Mouse (Mus musculus): ENCODE results near the gene C130050O18Rik. TPM values are rescaled to one million over a fixed set of nuclear protein-coding genes. Genes with fewer than 3 reads are reported as not detected.

The C130050O18Rik gene
- polyA plus RNA-seq, 1 experiment from 2014 or later, result 1.5 TPM

DNA sequence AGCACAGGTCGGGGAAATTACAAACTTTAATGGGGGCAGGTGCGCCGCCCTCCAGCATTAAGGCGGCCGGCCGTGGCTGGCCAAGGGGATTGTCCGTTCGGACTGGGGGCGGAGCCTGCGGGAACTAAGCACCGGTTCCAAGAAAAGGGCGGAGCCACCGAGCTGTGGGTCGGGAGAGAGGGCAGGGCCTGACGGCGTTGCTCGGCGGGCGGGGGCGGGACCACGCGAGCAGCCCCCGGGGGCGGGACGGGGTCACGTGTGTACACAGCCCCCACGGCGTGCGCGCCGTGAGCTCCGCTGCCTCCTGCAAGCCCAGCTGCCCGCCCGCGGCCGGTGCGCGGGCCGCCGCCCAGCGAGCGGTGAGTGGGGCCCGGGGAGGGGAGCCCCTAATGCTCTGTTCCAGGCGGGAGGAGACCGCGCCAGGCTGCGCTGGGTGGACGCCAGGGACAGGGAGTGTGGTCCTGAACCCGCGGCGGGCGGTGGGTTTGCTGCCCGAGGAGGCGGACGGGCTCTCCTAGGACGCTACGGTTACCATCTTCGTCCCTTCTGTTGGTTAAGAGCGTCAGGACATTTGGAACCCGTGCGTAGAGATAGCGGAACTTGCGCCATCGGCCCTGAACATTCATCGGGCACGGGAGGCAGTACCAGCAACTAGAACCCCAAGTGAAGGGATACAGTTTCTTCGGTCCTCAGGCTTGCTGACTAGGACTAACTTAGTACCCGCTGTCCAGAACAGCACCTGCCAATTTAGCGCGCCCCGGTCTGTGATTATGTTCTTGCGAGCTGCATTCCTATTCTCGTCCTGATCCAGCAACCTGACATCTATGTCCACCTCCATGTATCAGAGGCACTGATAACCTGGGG is 24.5 kb upstream of the C130050O18Rik start:
- peak overlapping the region; percentile 68 for H3K4me3 ChIP-seq (replicated peaks)
- WGBS, result 1% methylated on average over 72 of the region's 73 CpGs
- H3K27ac ChIP-seq, result peak overlapping the region; percentile 81

DNA sequence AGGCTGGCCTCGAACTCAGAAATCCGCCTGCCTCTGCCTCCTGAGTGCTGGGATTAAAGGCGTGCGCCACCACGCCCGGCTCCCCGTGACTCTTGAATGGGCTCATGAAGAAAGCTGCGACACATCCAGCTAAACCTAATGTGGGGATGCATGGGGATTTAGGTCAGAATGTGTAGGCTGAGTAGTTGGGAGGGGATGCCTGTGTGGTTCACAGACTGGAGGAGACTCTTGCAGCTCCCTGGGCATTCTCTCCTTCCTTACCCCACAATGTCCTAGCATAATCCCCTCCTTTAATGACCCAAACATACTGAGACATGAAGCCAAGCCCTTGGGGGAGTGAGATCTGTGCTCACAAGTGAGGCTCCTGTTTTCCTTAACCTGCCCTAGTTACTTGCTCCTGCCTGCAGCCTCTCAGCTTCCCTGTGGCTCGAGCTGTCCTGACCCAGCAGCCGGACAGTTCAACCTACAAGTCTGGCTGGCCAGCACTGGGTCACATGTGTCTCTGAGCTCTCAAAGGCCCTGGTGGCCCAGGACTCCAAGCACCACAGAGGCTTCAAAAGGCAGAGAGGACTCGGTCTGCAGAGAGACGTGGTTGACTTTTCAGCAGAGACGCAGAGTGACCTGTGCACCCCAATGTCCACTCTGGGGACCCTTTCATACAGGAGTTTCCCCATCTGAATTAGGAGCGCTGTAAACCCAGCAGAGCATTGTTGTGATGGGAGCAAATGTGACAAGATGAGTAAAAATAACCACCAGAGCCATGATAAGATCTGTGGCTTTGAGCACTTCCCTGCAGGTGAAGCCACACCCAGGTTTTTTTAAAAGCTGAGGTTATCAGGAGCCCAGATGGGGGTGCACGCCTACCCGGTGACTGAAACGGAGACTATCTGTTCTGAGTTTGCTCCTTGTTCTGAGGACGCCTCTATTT is 23.2 kb upstream of the C130050O18Rik start:
- no peak overlapping the region for H3K4me3 ChIP-seq (replicated peaks)
- H3K4me1 ChIP-seq (replicated peaks), result peaks cover 52% of the 10 kb centered on the region
- no peaks in the 10 kb centered on the region for H3K36me3 ChIP-seq
- no peak for ATAC-seq (ENCODE audit: insufficient number of reproducible peaks, insufficient read depth, low FRiP score, low TSS enrichment, low read depth)
- no peaks in the 10 kb centered on the region; the same call in 1 of the 2 replicates for H3K27me3 ChIP-seq
- 87% methylated on average over 18 of the region's 18 CpGs for WGBS
- no peaks in the 10 kb centered on the region for H3K9me3 ChIP-seq
- 0 out of 2 replicates have a peak overlapping the region, but pooled peaks have one; percentile 13 for H3K27ac ChIP-seq
- H3K4me2 ChIP-seq, result peak overlapping the region; percentile 17
- H3K9ac ChIP-seq (replicated peaks), result no peak overlapping the region

More for the DNA sequence above, 24.5 kb upstream of the C130050O18Rik start:
- H3K4me1 ChIP-seq (replicated peaks), result peaks cover 48% of the 10 kb centered on the region
- H3K36me3 ChIP-seq, result no peaks in the 10 kb centered on the region
- peak overlapping the region; percentile 74 for H3K9ac ChIP-seq (replicated peaks)
- no peaks in the 10 kb centered on the region; the same call in 1 of the 2 replicates for H3K27me3 ChIP-seq
- H3K4me2 ChIP-seq, result peak overlapping the region; percentile 92
- no peaks in the 10 kb centered on the region for H3K9me3 ChIP-seq
- peak; percentile 70 for ATAC-seq (ENCODE audit: insufficient number of reproducible peaks, insufficient read depth, low FRiP score, low TSS enrichment, low read depth)

GRCm38 (mm10) chr5:139382760-139383159 is 22.3 kb upstream of the C130050O18Rik start:
- Histone ChIP-seq H3K4me3 (replicated peaks) (no peak overlapping the region), H3K27me3 (no peaks in the 10 kb centered on the region; the same call in 1 of the 2 replicates), H3K4me2 (no peak overlapping the region), H3K9me3 (no peaks in the 10 kb centered on the region), H3K27ac (peak overlapping the region; percentile 19; the same call in 1 of the 2 replicates), H3K9ac (replicated peaks) (no peak overlapping the region; the same call in 1 of the 2 replicates), H3K36me3 (no peaks in the 10 kb centered on the region), H3K4me1 (replicated peaks) (peaks cover 53% of the 10 kb centered on the region)
- ATAC-seq (ENCODE audit: insufficient number of reproducible peaks, insufficient read depth, low FRiP score, low TSS enrichment, low read depth), result no peak
- WGBS, result 81% methylated on average over 8 of the region's 8 CpGs

DNA sequence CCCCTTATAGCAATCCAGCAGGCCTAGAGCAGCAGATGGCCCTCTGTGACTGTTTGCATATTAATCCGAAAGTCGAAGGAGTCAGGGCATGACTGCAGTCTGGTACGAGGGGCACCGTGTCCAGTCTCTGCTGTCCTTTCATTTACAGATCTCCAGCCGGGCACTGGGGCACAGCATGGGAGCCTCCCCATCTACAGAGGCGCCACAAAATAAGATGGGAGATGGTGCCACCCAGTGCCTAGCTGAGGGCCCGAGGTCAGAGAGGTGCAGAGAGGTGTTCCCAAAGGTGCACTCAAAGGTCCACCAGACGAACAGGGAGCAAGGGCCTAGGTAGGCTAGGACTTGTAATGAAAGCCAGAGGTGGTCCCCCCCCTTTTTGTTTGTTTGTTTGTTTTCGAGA is 21.8 kb upstream of the C130050O18Rik start:
- Histone ChIP-seq H3K4me3 (replicated peaks) (no peak overlapping the region), H3K27me3 (no peaks in the 10 kb centered on the region; the same call in 1 of the 2 replicates), H3K4me1 (replicated peaks) (peaks cover 53% of the 10 kb centered on the region), H3K9ac (replicated peaks) (no peak overlapping the region), H3K9me3 (no peaks in the 10 kb centered on the region), H3K36me3 (no peaks in the 10 kb centered on the region), H3K27ac (no peak overlapping the region), H3K4me2 (no peak overlapping the region)
- ATAC-seq (ENCODE audit: insufficient number of reproducible peaks, insufficient read depth, low FRiP score, low TSS enrichment, low read depth), result no peak
- WGBS, result 84% methylated on average over 9 of the region's 9 CpGs

- Histone ChIP-seq H3K4me3 (replicated peaks) (no peak overlapping the region), H3K9me3 (no peaks in the 10 kb centered on the region), H3K27ac (no peak overlapping the region), H3K9ac (replicated peaks) (0 out of 2 replicates have a peak overlapping the region, but pooled peaks have one; percentile 4), H3K27me3 (no peaks in the 10 kb centered on the region; the same call in 1 of the 2 replicates), H3K4me2 (no peak overlapping the region), H3K4me1 (replicated peaks) (peaks cover 57% of the 10 kb centered on the region), H3K36me3 (no peaks in the 10 kb centered on the region)
- 75% methylated on average over 10 of the region's 10 CpGs for WGBS
- ATAC-seq (ENCODE audit: insufficient number of reproducible peaks, insufficient read depth, low FRiP score, low TSS enrichment, low read depth), result no peak
Measured at GRCm38 (mm10) chr5:139384531-139384930, 20.5 kb upstream of the C130050O18Rik start.

DNA sequence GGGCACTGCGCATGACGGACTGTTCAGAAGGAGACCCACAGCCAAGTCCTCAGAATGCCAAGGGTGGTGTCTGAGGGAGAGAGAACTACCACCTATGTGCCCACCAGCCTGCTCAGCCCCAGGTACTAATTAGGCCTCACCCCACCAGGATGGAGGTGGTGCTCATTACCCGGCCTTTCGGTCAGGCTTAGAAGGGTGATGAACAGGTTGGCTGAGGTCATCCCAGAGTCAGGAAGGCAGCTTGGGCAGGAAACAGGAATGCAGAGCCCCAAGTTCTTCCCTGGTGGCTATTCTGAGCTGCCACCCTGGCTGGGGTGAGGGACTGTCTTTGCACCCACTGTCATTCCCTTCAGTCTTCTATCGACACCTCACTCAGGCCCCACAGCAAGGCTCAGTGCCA is 19.0 kb upstream of the C130050O18Rik start:
- no peaks in the 10 kb centered on the region for H3K9me3 ChIP-seq
- ATAC-seq (ENCODE audit: insufficient number of reproducible peaks, insufficient read depth, low FRiP score, low TSS enrichment, low read depth), result no peak
- H3K9ac ChIP-seq (replicated peaks), result no peak overlapping the region
- H3K4me3 ChIP-seq (replicated peaks), result no peak overlapping the region
- H3K4me1 ChIP-seq (replicated peaks), result peaks cover 58% of the 10 kb centered on the region
- no peaks in the 10 kb centered on the region; the same call in 1 of the 2 replicates for H3K27me3 ChIP-seq
- no peak overlapping the region for H3K4me2 ChIP-seq
- no peak overlapping the region for H3K27ac ChIP-seq
- 91% methylated on average over 5 of the region's 5 CpGs for WGBS
- H3K36me3 ChIP-seq, result no peaks in the 10 kb centered on the region

DNA sequence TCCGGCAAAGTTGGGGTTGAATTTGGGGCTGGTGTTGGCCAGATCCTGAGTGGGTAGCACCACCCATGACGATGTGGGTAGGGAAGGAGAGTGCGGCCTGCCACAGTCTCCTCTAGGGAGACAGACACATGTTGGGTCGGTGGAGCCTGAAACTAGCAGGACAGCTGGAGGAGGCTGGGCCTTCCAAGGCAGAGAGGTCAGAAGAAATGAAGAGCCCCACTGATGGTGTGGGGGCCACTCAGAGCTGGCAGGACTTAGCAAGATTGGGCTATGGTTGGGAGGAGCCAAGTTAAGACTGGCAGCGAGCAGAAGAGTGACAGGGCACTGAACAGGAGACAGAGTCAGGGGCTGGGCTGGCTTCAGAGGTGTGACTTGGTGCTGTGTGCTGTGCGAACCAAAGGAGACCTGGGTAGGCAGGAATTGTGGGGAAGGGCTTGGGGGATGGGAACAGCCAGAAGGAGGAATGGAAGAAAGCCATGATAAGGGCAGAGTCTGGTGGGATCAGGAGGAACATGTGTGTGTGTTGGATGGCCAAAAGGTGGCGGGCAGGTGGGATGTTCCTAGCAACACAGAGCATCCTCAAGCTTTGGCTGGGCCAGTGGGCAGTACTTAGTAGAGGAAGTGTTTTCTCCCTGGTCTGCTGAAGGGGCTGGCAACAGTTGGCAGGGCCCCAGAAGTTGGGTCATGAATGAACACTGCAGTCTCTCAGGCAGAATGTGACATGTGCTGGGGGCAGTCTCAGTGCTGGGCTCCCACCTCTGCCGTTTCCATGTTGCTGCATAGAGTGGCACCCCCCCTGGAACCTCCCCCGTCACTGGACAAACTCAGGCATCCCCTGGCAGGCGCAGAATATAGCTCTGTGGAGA is 17.5 kb upstream of the C130050O18Rik start:
- H3K36me3 ChIP-seq, result peaks cover 1% of the 10 kb centered on the region; the same call in 1 of the 2 replicates
- peaks cover 55% of the 10 kb centered on the region for H3K4me1 ChIP-seq (replicated peaks)
- H3K27me3 ChIP-seq, result no peaks in the 10 kb centered on the region
- H3K9ac ChIP-seq (replicated peaks), result peak overlapping the region; percentile 31; the same call in 1 of the 2 replicates
- 62% methylated on average over 10 of the region's 10 CpGs for WGBS
- H3K9me3 ChIP-seq, result no peaks in the 10 kb centered on the region
- peak; percentile 48; the same call in 1 of the 2 replicates for ATAC-seq (ENCODE audit: insufficient number of reproducible peaks, insufficient read depth, low FRiP score, low TSS enrichment, low read depth)
- H3K4me2 ChIP-seq, result peak overlapping the region; percentile 31
- peak overlapping the region; percentile 93 for H3K27ac ChIP-seq
- no peak overlapping the region for H3K4me3 ChIP-seq (replicated peaks)

DNA sequence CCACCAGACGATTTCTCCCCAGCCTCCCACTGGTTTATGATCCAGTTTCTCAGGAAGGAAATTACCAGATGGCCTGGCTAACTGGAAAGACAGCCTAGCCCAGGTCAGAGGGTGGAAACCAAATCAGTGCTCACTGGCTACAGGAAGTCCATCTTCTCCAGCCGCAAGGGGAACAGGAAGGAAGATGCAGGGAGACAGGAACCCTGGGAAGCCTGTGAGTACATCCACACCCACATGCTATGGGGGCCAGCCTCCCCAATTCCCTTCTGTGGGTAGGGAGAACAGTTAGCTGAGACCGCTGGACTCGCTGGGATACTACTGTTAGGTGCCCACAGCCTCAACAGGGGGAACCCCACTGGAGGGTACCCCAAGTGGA is 16.9 kb upstream of the C130050O18Rik start:
- Histone ChIP-seq H3K4me2 (peak overlapping the region; percentile 31), H3K9ac (replicated peaks) (peak overlapping the region; percentile 31; the same call in 1 of the 2 replicates), H3K27me3 (no peaks in the 10 kb centered on the region), H3K27ac (peak overlapping the region; percentile 93), H3K4me3 (replicated peaks) (no peak overlapping the region), H3K4me1 (replicated peaks) (peaks cover 55% of the 10 kb centered on the region), H3K36me3 (peaks cover 8% of the 10 kb centered on the region; the same call in 1 of the 2 replicates), H3K9me3 (no peaks in the 10 kb centered on the region)
- WGBS, result 46% methylated on average over 4 of the region's 4 CpGs
- no peak for ATAC-seq (ENCODE audit: insufficient number of reproducible peaks, insufficient read depth, low FRiP score, low TSS enrichment, low read depth)

DNA sequence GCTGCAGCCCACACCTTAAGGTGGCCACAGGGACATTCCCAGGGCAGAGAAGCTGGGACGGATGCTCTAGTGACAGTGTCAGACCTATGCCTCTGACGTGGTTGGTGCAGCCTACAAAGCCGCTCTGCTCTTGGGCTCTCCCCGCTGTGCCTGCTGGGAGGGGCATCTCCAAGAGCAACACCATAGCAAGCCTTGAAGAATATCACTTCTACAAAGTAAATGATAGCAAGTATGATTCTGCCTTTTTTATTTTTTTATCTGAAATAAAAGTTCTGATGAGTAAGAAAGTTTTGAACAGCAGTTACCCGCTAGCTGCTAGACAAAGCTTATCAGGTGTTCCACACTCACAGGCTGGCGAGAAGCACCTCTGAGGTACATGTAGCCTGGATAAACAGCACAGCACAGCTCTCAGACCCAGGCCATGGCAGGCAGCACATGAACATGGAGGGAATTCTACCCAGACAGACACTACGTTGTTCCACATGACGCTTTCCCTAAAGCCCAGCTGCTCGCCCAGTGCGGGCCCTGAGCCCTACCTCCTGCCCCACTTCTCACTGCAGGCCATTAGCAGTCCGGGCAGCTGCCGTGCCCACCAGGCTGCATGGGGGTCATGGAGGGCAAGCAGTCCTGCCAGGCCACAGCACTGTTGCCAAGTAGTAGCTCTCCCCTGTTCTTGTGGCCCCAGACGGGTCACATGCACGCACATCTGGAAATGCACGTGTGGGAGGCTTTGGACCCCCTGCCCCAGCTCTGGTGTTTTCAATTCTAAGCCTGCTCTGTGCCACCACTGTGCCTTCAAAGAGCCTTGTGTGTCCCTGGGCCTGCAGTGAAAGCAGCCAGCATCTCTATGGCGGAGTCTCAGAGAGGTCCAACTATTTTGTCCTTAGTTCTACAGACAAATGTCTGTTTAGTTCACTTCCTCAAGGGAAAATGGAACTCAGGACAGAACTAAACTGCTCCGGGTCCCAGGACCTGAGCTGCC is 16.1 kb upstream of the C130050O18Rik start:
- ATAC-seq (ENCODE audit: insufficient number of reproducible peaks, insufficient read depth, low FRiP score, low TSS enrichment, low read depth), result no peak
- peak overlapping the region; percentile 31 for H3K4me2 ChIP-seq
- no peaks in the 10 kb centered on the region for H3K9me3 ChIP-seq
- H3K27ac ChIP-seq, result peak overlapping the region; percentile 93
- H3K36me3 ChIP-seq, result peaks cover 9% of the 10 kb centered on the region; the same call in 1 of the 2 replicates
- peak overlapping the region; percentile 31 for H3K9ac ChIP-seq (replicated peaks)
- WGBS, result 47% methylated on average over 17 of the region's 17 CpGs
- no peaks in the 10 kb centered on the region for H3K27me3 ChIP-seq
- peaks cover 55% of the 10 kb centered on the region for H3K4me1 ChIP-seq (replicated peaks)
- no peak overlapping the region for H3K4me3 ChIP-seq (replicated peaks)

All from limb, embryonic 12.5 days (tissue).